Mouse (Mus musculus) adipose tissue, adult 10 weeks (tissue): ENCODE data around the gene Brix1. TPM values are rescaled to one million over a fixed set of nuclear protein-coding genes. Genes with fewer than 3 reads are reported as not detected.

Source experiments
- polyA plus RNA-seq: library from polyadenylated mRNA; stranded (reverse); fragments of 350-450 nt; fragmentation: Illumina TruSeq; extraction: RNeasy Lipid Tissue Mini Kit (QIAGEN cat#74804); gene quantifications from one replicate; pipeline ENCODE4 v1.2.3, GENCODE M21; 2014; ENCODE audit warnings: low read depth, low replicate concordance

Brix1 gene
- 31.8 TPM for polyA plus RNA-seq

DNA sequence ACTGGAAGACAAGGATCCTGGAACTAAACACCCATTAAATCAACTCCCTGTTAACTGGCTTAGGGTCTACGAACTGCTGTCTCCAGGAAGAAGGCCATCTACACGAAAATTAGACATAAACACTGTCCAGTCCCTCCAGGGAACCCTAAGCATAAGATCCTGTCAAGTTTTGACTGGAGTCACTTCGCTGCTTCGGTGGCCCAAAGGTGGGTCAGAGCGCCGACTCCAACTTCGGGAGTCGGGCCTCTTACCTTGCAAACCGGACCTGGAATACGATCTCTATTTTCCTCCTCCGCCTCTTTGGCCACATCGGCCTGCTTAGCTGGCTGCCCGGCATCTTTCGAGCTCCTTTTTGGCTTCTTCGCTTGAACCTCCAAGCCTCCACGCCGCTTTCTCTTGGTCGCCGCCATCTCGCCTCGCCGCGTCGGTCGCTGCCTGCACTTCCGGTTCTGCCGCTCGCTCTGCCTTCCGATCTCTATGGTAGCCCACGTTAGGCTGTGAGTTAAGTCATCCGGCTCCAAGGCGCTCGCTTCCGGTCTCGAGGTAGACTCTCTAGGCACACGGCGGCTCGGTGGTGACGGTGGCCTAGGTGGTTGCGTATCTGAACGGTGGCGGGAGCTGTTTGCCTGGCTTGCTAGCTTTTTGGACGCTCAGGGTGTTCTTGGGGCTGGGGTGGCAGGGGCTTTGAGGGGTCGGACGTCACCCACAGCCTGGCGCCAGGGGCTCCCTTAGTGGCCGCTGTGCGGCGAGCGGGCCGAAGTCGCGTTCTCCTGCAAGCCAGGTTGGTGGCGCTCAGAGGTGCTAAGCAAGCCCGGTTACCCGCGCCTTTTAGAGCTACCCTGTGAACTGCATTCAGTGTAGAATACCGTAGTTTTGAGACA is at the start of gene Brix1, which contains the start of gene Rad1:
Gene Brix1, minus strand, starts transcription at position 464 of the 881 bp plus-strand sequence.
Gene Rad1, plus strand, starts transcription at position 535 of the 881 bp plus-strand sequence.

GRCm38 (mm10) chr15:10470151-10470831 is 15.5 kb downstream of the Brix1 start, which contains the start of gene Dnajc21:
Gene Dnajc21, minus strand, starts transcription at chr15:10470516.

Other genes starting within 250 kb of the Brix1 start
- not detected for gene Gm21973, start 160.6 kb downstream of the Brix1 start, polyA plus RNA-seq
- 0.67 TPM for gene Agxt2, start 127.4 kb downstream of the Brix1 start, polyA plus RNA-seq
- gene Dnajc21, start 15.4 kb downstream of the Brix1 start, polyA plus RNA-seq: 26.7 TPM
- gene Rad1, start 71 bp upstream of the Brix1 start, polyA plus RNA-seq: 9.3 TPM
- 3.7 TPM for gene Ttc23l, start 72.7 kb upstream of the Brix1 start, polyA plus RNA-seq
- 10.8 TPM for gene Rai14, start 228.7 kb upstream of the Brix1 start, polyA plus RNA-seq